ENCODE assay signal across 13 mouse cellular contexts in the genomic region with DNA sequence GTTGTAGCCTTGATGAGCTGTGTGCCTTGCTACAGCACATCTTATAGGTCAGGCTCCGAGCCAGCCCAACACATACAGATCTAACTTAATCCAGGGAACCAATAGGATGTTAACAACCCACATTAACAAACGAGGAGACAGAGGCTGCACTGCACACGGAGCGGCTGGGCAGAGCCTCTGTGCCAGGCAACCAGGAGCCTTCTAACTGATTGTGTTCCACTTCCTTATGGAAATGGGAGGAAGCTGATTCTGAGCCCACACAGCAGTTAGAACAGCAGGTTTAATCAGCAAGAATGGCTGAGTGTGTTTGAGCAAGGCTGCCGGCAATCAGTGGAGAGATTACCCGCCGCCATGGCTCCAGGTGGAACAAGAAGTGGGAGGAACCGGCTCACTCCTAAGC. TPM values are rescaled to one million over a fixed set of nuclear protein-coding genes. Genes with fewer than 3 reads are reported as not detected.
DNase-seq lines count a peak whose midpoint lies in the region; ATAC-seq and TF ChIP-seq lines count a peak whose summit lies in the region.
"Had no signal": no experiment of that assay in that cellular context is flagged by ENCODE, and none has a peak within 500 bp of the region (broad histone marks: within the 10 kb centered on the region; RNA-seq: fewer than 3 reads in every experiment).

No protein-coding gene starts in this region.

- H3K4me1 ChIP-seq in hindbrain, embryonic 15.5 days (replicated peaks), result peaks cover 21% of the 10 kb centered on the region
- peaks cover 21% of the 10 kb centered on the region for H3K4me1 ChIP-seq in hindbrain, embryonic 13.5 days (replicated peaks)
- peaks cover 20% of the 10 kb centered on the region for H3K4me1 ChIP-seq in forebrain, embryonic 16.5 days (replicated peaks; ENCODE audit: control insufficient read depth, insufficient read depth, low read length)
- H3K4me1 ChIP-seq in olfactory bulb, adult 2 months (ENCODE audit: control insufficient read depth, insufficient read depth, low read length), result peaks cover 65% of the 10 kb centered on the region

- no peak for ATAC-seq in hindbrain, embryonic 15.5 days (ENCODE audit: low FRiP score, low read depth)
- ATAC-seq in hindbrain, embryonic 13.5 days (ENCODE audit: low FRiP score), result no peak
- peak; percentile 5; the same call in 1 of the 2 replicates for ATAC-seq in forebrain, embryonic 16.5 days
- ATAC-seq: activated CD4-positive, CD25-positive, alpha-beta regulatory T cell, adult 4 months; midbrain, embryonic 13.5 days had no signal

- no peak for TF ChIP-seq POLR2A in olfactory bulb, adult 2 months (IDR thresholded peaks at IDR 0.05; ENCODE audit: insufficient read depth, low read depth, low read length)

- 0 out of 2 replicates have a peak overlapping the region, but pooled peaks have one; percentile 0 for H3K27ac ChIP-seq in hindbrain, embryonic 15.5 days (replicated peaks)
- H3K27ac ChIP-seq in hindbrain, embryonic 13.5 days, result no peak overlapping the region
- H3K27ac ChIP-seq in forebrain, embryonic 16.5 days (ENCODE audit: low read length), result no peak overlapping the region
- peak overlapping the region; percentile 77 for H3K27ac ChIP-seq in olfactory bulb, adult 2 months (ENCODE audit: insufficient read depth, low read depth, low read length)
- H3K27ac ChIP-seq: liver, embryonic 15.5 days; midbrain, embryonic 13.5 days had no signal

- no peak overlapping the region for H3K9ac ChIP-seq in hindbrain, embryonic 15.5 days
- no peak overlapping the region; the same call in 1 of the 2 replicates for H3K9ac ChIP-seq in hindbrain, embryonic 13.5 days
- no peak overlapping the region for H3K9ac ChIP-seq in forebrain, embryonic 16.5 days (replicated peaks; ENCODE audit: low read depth, low read length)
- H3K9ac ChIP-seq: liver, embryonic 15.5 days; midbrain, embryonic 13.5 days had no signal

- WGBS in hindbrain, embryonic 15.5 days, result 57% methylated on average over 8 of the region's 8 CpGs
- 62% methylated on average over 8 of the region's 8 CpGs for WGBS in hindbrain, embryonic 13.5 days
- WGBS in forebrain, embryonic 16.5 days, result 37% methylated on average over 8 of the region's 8 CpGs
- 11% methylated on average over 8 of the region's 8 CpGs for WGBS in olfactory bulb, adult 2 months

- no peaks in the 10 kb centered on the region for H3K9me3 ChIP-seq in hindbrain, embryonic 15.5 days
- H3K9me3 ChIP-seq in hindbrain, embryonic 13.5 days, result no peaks in the 10 kb centered on the region
- H3K9me3 ChIP-seq in forebrain, embryonic 16.5 days (ENCODE audit: control insufficient read depth, low read length), result no peaks in the 10 kb centered on the region
- H3K9me3 ChIP-seq: liver, embryonic 15.5 days; midbrain, embryonic 13.5 days had no signal

- TF ChIP-seq CTCF in olfactory bulb, adult 2 months (IDR thresholded peaks at IDR 0.05; ENCODE audit: insufficient read depth, low read depth, low read length), result no peak

- DNase-seq in brain, adult 2 months (ENCODE audit: low read depth, low spot score), result peak; percentile 86
- no peak for DNase-seq in embryo, embryonic 10.5 days (ENCODE audit: low spot score)
- no peak for DNase-seq in adrenal gland, postnatal 25 days
- DNase-seq: embryo, embryonic 11 days had no signal

- no peak overlapping the region for H3K4me2 ChIP-seq in hindbrain, embryonic 15.5 days
- H3K4me2 ChIP-seq in hindbrain, embryonic 13.5 days, result no peak overlapping the region
- no peak overlapping the region for H3K4me2 ChIP-seq in forebrain, embryonic 16.5 days (ENCODE audit: low read length)
- H3K4me2 ChIP-seq: liver, embryonic 15.5 days; midbrain, embryonic 13.5 days had no signal

- no peaks in the 10 kb centered on the region for H3K36me3 ChIP-seq in hindbrain, embryonic 15.5 days
- H3K36me3 ChIP-seq in hindbrain, embryonic 13.5 days, result no peaks in the 10 kb centered on the region
- H3K36me3 ChIP-seq in forebrain, embryonic 16.5 days (ENCODE audit: control insufficient read depth, insufficient read depth), result no peaks in the 10 kb centered on the region
- H3K36me3 ChIP-seq: liver, embryonic 15.5 days; midbrain, embryonic 13.5 days had no signal

- H3K27me3 ChIP-seq in hindbrain, embryonic 15.5 days, result no peaks in the 10 kb centered on the region
- peaks cover 23% of the 10 kb centered on the region; the same call in 1 of the 2 replicates for H3K27me3 ChIP-seq in hindbrain, embryonic 13.5 days
- H3K27me3 ChIP-seq in forebrain, embryonic 16.5 days (replicated peaks; ENCODE audit: control insufficient read depth, insufficient read depth, low read length), result no peaks in the 10 kb centered on the region

- no peak overlapping the region for H3K4me3 ChIP-seq in hindbrain, embryonic 15.5 days
- H3K4me3 ChIP-seq in hindbrain, embryonic 13.5 days, result no peak overlapping the region
- H3K4me3 ChIP-seq in forebrain, embryonic 16.5 days (replicated peaks; ENCODE audit: low read length), result no peak overlapping the region
- no peak overlapping the region for H3K4me3 ChIP-seq in olfactory bulb, adult 2 months (ENCODE audit: insufficient read depth, low read depth, low read length)
- H3K4me3 ChIP-seq: liver, embryonic 15.5 days; midbrain, embryonic 13.5 days had no signal

RNA-seq across cellular contexts. Expression of a gene that starts 37.4 kb away (rescaled TPM):
- polyA plus RNA-seq in hindbrain, embryonic 15.5 days (2015; fragmentation: Nextera tagmentation; extraction: Ambion mirVana), result 28.3 and 31.6 TPM in 2 replicates
- polyA plus RNA-seq in hindbrain, embryonic 13.5 days (2015; fragmentation: Nextera tagmentation; extraction: Ambion mirVana), result 38.7 and 41.6 TPM in 2 replicates
- 33.2 and 39.6 TPM in 2 replicates for polyA plus RNA-seq in forebrain, embryonic 16.5 days (2015; fragmentation: Nextera tagmentation; extraction: Ambion mirVana)
- not detected in 2 replicates for polyA plus RNA-seq in olfactory bulb, adult 2 months (2012; ENCODE audit: insufficient read depth, insufficient read length, low replicate concordance, missing spikeins)
- 44.9 and 49.6 TPM in 2 replicates for total RNA-seq in adrenal gland, postnatal 25 days (2021)

RNA-seq across cellular contexts. Expression of a gene that starts 56.3 kb away (rescaled TPM):
- polyA plus RNA-seq in hindbrain, embryonic 15.5 days (2015; fragmentation: Nextera tagmentation; extraction: Ambion mirVana), result not detected in 2 replicates
- polyA plus RNA-seq in hindbrain, embryonic 13.5 days (2015; fragmentation: Nextera tagmentation; extraction: Ambion mirVana), result not detected in 2 replicates
- not detected in 2 replicates for polyA plus RNA-seq in forebrain, embryonic 16.5 days (2015; fragmentation: Nextera tagmentation; extraction: Ambion mirVana)
- not detected in 2 replicates for polyA plus RNA-seq in olfactory bulb, adult 2 months (2012; ENCODE audit: insufficient read depth, insufficient read length, low replicate concordance, missing spikeins)
- total RNA-seq in adrenal gland, postnatal 25 days (2021), result not detected in 2 replicates
- total RNA-seq: hematopoietic stem cell, adult 5-6 weeks had no signal
- polyA plus RNA-seq: activated CD4-positive, CD25-positive, alpha-beta regulatory T cell, adult 4 months; large intestine, adult 2 months; liver, embryonic 15.5 days; midbrain, embryonic 13.5 days had no signal

Comparison
In these comparisons a context has a peak if more than half of its experiments do, and no peak if none do; other contexts are left out.
1. H3K27ac ChIP-seq: peak in hindbrain, embryonic 15.5 days (single experiment) and olfactory bulb, adult 2 months (single experiment); none in hindbrain, embryonic 13.5 days (single experiment) and forebrain, embryonic 16.5 days (single experiment).
2. RNA of a gene that starts 37.4 kb away (polyA plus RNA-seq): 38.7 to 41.6 TPM in hindbrain, embryonic 13.5 days, 33.2 to 39.6 TPM in forebrain, embryonic 16.5 days and 28.3 to 31.6 TPM in hindbrain, embryonic 15.5 days; not detected in olfactory bulb, adult 2 months; every median in the first group is over 10 times any median in the second.